Mouse (Mus musculus): ENCODE measurements around the gene Gpr4. TPM values are rescaled to one million over a fixed set of nuclear protein-coding genes. Genes with fewer than 3 reads are reported as not detected.
A peak's percentile ranks its signal among the peaks of the same experiment; 100 is the strongest.

Gene Gpr4
- total RNA-seq (2014; rRNA removed; ENCODE audit: low replicate concordance) (3.5 and 10.6 TPM in 2 replicates), polyA plus RNA-seq (2015; fragmentation: Nextera tagmentation; extraction: Ambion mirVana) (3.6 TPM in 2 replicates)

GRCm38 (mm10) chr7:19211996-19212755, at the start of gene Gpr4:
Gpr4 (plus strand) TSS chr7:19212538.
- H3K9ac ChIP-seq (replicated peaks; ENCODE audit: low read depth, low read length), result peak within 1 kb of the TSS; percentile 36
- peak within 1 kb of the TSS; percentile 44; the same call in 1 of the 2 replicates for H3K27ac ChIP-seq (ENCODE audit: low read depth)
- DNase-seq (ENCODE audit: low spot score), result peak; percentile 24
- ATAC-seq (ENCODE audit: insufficient read depth, low read depth), result peak; percentile 76
- 0 out of 2 replicates have a peak, but pooled peaks cover 3% of the 10 kb centered on the region for H3K27me3 ChIP-seq (ENCODE audit: control insufficient read depth, insufficient read depth, low read length)
- H3K4me1 ChIP-seq (ENCODE audit: control insufficient read depth, insufficient read depth), result 0 out of 2 replicates have a peak, but pooled peaks cover 3% of the 10 kb centered on the region
- peak within 1 kb of the TSS; percentile 67 for H3K4me2 ChIP-seq (ENCODE audit: low read depth, low read length)
- no peaks in the 10 kb centered on the region for H3K36me3 ChIP-seq (replicated peaks; ENCODE audit: control insufficient read depth, insufficient read depth, low read length)
- H3K4me3 ChIP-seq (ENCODE audit: low read depth, low read length), result peak within 1 kb of the TSS; percentile 52
- no peak; the same call in 1 of the 2 replicates for TF ChIP-seq CTCF (IDR thresholded peaks at IDR 0.05; ENCODE audit: low read depth)
- TF ChIP-seq EP300 (IDR thresholded peaks at IDR 0.05; ENCODE audit: low read depth), result no peak
- WGBS, result 4% methylated on average over 28 of the region's 30 CpGs
- H3K9me3 ChIP-seq (replicated peaks; ENCODE audit: control insufficient read depth, low read length), result no peaks in the 10 kb centered on the region

- peaks cover 15% of the 10 kb centered on the region for H3K4me1 ChIP-seq (ENCODE audit: control insufficient read depth, insufficient read depth)
- H3K4me2 ChIP-seq (ENCODE audit: low read depth, low read length), result no peak overlapping the region
- H3K9me3 ChIP-seq (replicated peaks; ENCODE audit: control insufficient read depth, low read length), result no peaks in the 10 kb centered on the region
- 81% methylated on average over 7 of the region's 7 CpGs for WGBS
- TF ChIP-seq CTCF (IDR thresholded peaks at IDR 0.05; ENCODE audit: low read depth) (no peak), EP300 (IDR thresholded peaks at IDR 0.05; ENCODE audit: low read depth) (no peak)
- H3K4me3 ChIP-seq (ENCODE audit: low read depth, low read length), result no peak overlapping the region
- H3K27ac ChIP-seq (ENCODE audit: low read depth), result no peak overlapping the region
- H3K27me3 ChIP-seq (ENCODE audit: control insufficient read depth, insufficient read depth, low read length), result 0 out of 2 replicates have a peak, but pooled peaks cover 9% of the 10 kb centered on the region
- no peak for DNase-seq (ENCODE audit: low spot score)
- ATAC-seq (ENCODE audit: insufficient read depth, low read depth), result no peak
- no peak overlapping the region for H3K9ac ChIP-seq (replicated peaks; ENCODE audit: low read depth, low read length)
- H3K36me3 ChIP-seq (replicated peaks; ENCODE audit: control insufficient read depth, insufficient read depth, low read length), result peaks cover 7% of the 10 kb centered on the region; the same call in 1 of the 2 replicates
These were observed 49.4 kb upstream of the Gpr4 start for GRCm38 (mm10) chr7:19162928-19163327.

GRCm38 (mm10) chr7:19163752-19164151, 48.6 kb upstream of the Gpr4 start:
- Histone ChIP-seq H3K36me3 (replicated peaks; ENCODE audit: control insufficient read depth, insufficient read depth, low read length) (peaks cover 7% of the 10 kb centered on the region; the same call in 1 of the 2 replicates), H3K9me3 (replicated peaks; ENCODE audit: control insufficient read depth, low read length) (no peaks in the 10 kb centered on the region), H3K4me1 (ENCODE audit: control insufficient read depth, insufficient read depth) (peaks cover 20% of the 10 kb centered on the region), H3K4me2 (ENCODE audit: low read depth, low read length) (peak overlapping the region; percentile 52; the same call in 1 of the 2 replicates), H3K9ac (replicated peaks; ENCODE audit: low read depth, low read length) (no peak overlapping the region), H3K27ac (ENCODE audit: low read depth) (no peak overlapping the region), H3K27me3 (ENCODE audit: control insufficient read depth, insufficient read depth, low read length) (0 out of 2 replicates have a peak, but pooled peaks cover 9% of the 10 kb centered on the region), H3K4me3 (ENCODE audit: low read depth, low read length) (no peak overlapping the region)
- DNase-seq (ENCODE audit: low spot score), result no peak
- 43% methylated on average over 12 of the region's 12 CpGs for WGBS
- TF ChIP-seq EP300 (IDR thresholded peaks at IDR 0.05; ENCODE audit: low read depth), result no peak
- no peak for TF ChIP-seq CTCF (IDR thresholded peaks at IDR 0.05; ENCODE audit: low read depth)
- no peak for ATAC-seq (ENCODE audit: insufficient read depth, low read depth)

GRCm38 (mm10) chr7:19164189-19164588, 48.1 kb upstream of the Gpr4 start:
- peak overlapping the region; percentile 52 for H3K4me2 ChIP-seq (ENCODE audit: low read depth, low read length)
- peaks cover 21% of the 10 kb centered on the region for H3K4me1 ChIP-seq (ENCODE audit: control insufficient read depth, insufficient read depth)
- no peak overlapping the region for H3K9ac ChIP-seq (replicated peaks; ENCODE audit: low read depth, low read length)
- H3K36me3 ChIP-seq (replicated peaks; ENCODE audit: control insufficient read depth, insufficient read depth, low read length), result peaks cover 7% of the 10 kb centered on the region; the same call in 1 of the 2 replicates
- TF ChIP-seq CTCF (IDR thresholded peaks at IDR 0.05; ENCODE audit: low read depth) (no peak), EP300 (IDR thresholded peaks at IDR 0.05; ENCODE audit: low read depth) (no peak)
- no peak for DNase-seq (ENCODE audit: low spot score)
- 11% methylated on average over 6 of the region's 6 CpGs for WGBS
- H3K4me3 ChIP-seq (ENCODE audit: low read depth, low read length), result no peak overlapping the region
- H3K9me3 ChIP-seq (replicated peaks; ENCODE audit: control insufficient read depth, low read length), result no peaks in the 10 kb centered on the region
- 0 out of 2 replicates have a peak, but pooled peaks cover 8% of the 10 kb centered on the region for H3K27me3 ChIP-seq (ENCODE audit: control insufficient read depth, insufficient read depth, low read length)
- no peak overlapping the region for H3K27ac ChIP-seq (ENCODE audit: low read depth)
- ATAC-seq (ENCODE audit: insufficient read depth, low read depth), result no peak

GRCm38 (mm10) chr7:19164978-19165377, 47.4 kb upstream of the Gpr4 start:
- no peak for DNase-seq (ENCODE audit: low spot score)

More at GRCm38 (mm10) chr7:19164978-19165377, 47.4 kb upstream of the Gpr4 start:
- TF ChIP-seq CTCF (IDR thresholded peaks at IDR 0.05; ENCODE audit: low read depth) (no peak), EP300 (IDR thresholded peaks at IDR 0.05; ENCODE audit: low read depth) (no peak)
- Histone ChIP-seq H3K4me2 (ENCODE audit: low read depth, low read length) (peak overlapping the region; percentile 52), H3K4me3 (ENCODE audit: low read depth, low read length) (peak overlapping the region; percentile 22), H3K9me3 (replicated peaks; ENCODE audit: control insufficient read depth, low read length) (no peaks in the 10 kb centered on the region), H3K27me3 (ENCODE audit: control insufficient read depth, insufficient read depth, low read length) (no peaks in the 10 kb centered on the region), H3K9ac (replicated peaks; ENCODE audit: low read depth, low read length) (no peak overlapping the region), H3K36me3 (replicated peaks; ENCODE audit: control insufficient read depth, insufficient read depth, low read length) (peaks cover 7% of the 10 kb centered on the region; the same call in 1 of the 2 replicates), H3K4me1 (ENCODE audit: control insufficient read depth, insufficient read depth) (peaks cover 29% of the 10 kb centered on the region), H3K27ac (ENCODE audit: low read depth) (no peak overlapping the region)
- no peak; the same call in 1 of the 2 replicates for ATAC-seq (ENCODE audit: insufficient read depth, low read depth)
- 4% methylated on average over 13 of the region's 13 CpGs for WGBS
